Mouse (Mus musculus): ENCODE results near the gene Cbfa2t2.
"Not testable (repeated sequence)": the region's sequence is repeated elsewhere in the genome, so short reads cannot be mapped to it uniquely, and the experiment has no call there.

Cbfa2t2 gene

GRCm38 (mm10) chr2:154474251-154475061 lies 38.2 kb downstream of the Cbfa2t2 start:
- in situ Hi-C loops (cut with MboI): no loop called here

GRCm38 (mm10) chr2:154475062-154475349 lies 38.7 kb downstream of the Cbfa2t2 start:
- in situ Hi-C loops (cut with MboI): no loop called here

GRCm38 (mm10) chr2:154475861-154476260 lies 39.6 kb downstream of the Cbfa2t2 start:
- in situ Hi-C loops (cut with MboI): no loop called here

- in situ Hi-C loops (cut with MboI): no loop called here
Observed at GRCm38 (mm10) chr2:154477028-154477427, 40.7 kb downstream of the Cbfa2t2 start.

GRCm38 (mm10) chr2:154491788-154492187 lies 55.5 kb downstream of the Cbfa2t2 start:
- in situ Hi-C loops (cut with MboI): no loop called here

GRCm38 (mm10) chr2:154493559-154493958 lies 57.3 kb downstream of the Cbfa2t2 start:
- in situ Hi-C loops (cut with MboI): not testable (repeated sequence)

- in situ Hi-C loops (cut with MboI): no loop called here
Observed at GRCm38 (mm10) chr2:154495021-154495420, 58.7 kb downstream of the Cbfa2t2 start.

GRCm38 (mm10) chr2:154498571-154498970 lies 62.3 kb downstream of the Cbfa2t2 start:
- in situ Hi-C loops (cut with MboI): no loop called here

GRCm38 (mm10) chr2:154499717-154500247 lies 63.5 kb downstream of the Cbfa2t2 start:
- in situ Hi-C loops (cut with MboI): no loop called here

- in situ Hi-C loops (cut with MboI): no loop called here
Observed at GRCm38 (mm10) chr2:154500758-154501157, 64.5 kb downstream of the Cbfa2t2 start.

GRCm38 (mm10) chr2:154507076-154507475 lies 70.8 kb downstream of the Cbfa2t2 start:
- in situ Hi-C loops (cut with MboI): no loop called here

GRCm38 (mm10) chr2:154507566-154508283 lies 71.4 kb downstream of the Cbfa2t2 start:
- in situ Hi-C loops (cut with MboI): no loop called here

GRCm38 (mm10) chr2:154508450-154508849 lies 72.2 kb downstream of the Cbfa2t2 start:
- in situ Hi-C loops (cut with MboI): no loop called here

- in situ Hi-C loops (cut with MboI): no loop called here
Observed at GRCm38 (mm10) chr2:154510141-154510540, 73.9 kb downstream of the Cbfa2t2 start.

- in situ Hi-C loops (cut with MboI): no loop called here
Observed at GRCm38 (mm10) chr2:154516944-154517343, 80.7 kb downstream of the Cbfa2t2 start.

- in situ Hi-C loops (cut with MboI): no loop called here
Observed at GRCm38 (mm10) chr2:154517424-154517823, 81.1 kb downstream of the Cbfa2t2 start.

GRCm38 (mm10) chr2:154521449-154521848 lies 85.2 kb downstream of the Cbfa2t2 start:
- in situ Hi-C loops (cut with MboI): no loop called here

- in situ Hi-C loops (cut with MboI): no loop called here
Observed at GRCm38 (mm10) chr2:154522334-154522733, 86.1 kb downstream of the Cbfa2t2 start.

GRCm38 (mm10) chr2:154525285-154525684 lies 89.0 kb downstream of the Cbfa2t2 start:
- in situ Hi-C loops (cut with MboI): no loop called here

GRCm38 (mm10) chr2:154526531-154526930 lies 90.2 kb downstream of the Cbfa2t2 start:
- in situ Hi-C loops (cut with MboI): no loop called here

GRCm38 (mm10) chr2:154532888-154533287 lies 96.6 kb downstream of the Cbfa2t2 start:
- in situ Hi-C loops (cut with MboI): no loop called here

GRCm38 (mm10) chr2:154534704-154535270 lies 98.5 kb downstream of the Cbfa2t2 start:
- in situ Hi-C loops (cut with MboI): no loop called here

- in situ Hi-C loops (cut with MboI): no loop called here
Observed at GRCm38 (mm10) chr2:154538310-154538709, 102.0 kb downstream of the Cbfa2t2 start.
